Comparison of ENCODE assay signal across 29 mouse cellular contexts in the genomic region with DNA sequence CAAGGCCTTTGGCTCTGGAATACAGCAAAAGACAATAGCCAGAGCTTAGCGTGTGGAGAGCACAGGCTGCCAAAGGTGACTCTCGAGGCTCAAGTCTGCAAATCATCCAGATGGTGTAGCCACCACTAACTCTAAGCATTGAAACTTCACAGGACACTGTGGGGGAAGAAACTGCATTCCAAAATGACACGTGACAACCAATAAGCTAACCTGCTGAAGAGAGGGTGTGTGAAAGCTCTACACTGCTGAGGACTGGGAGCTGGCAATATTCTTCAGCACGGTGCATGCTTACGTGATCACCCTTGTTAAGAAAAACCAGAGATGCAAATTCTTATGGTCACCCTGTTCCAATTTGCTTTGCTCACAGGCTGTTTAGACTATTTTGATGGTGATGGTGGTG. TPM values are rescaled to one million over a fixed set of nuclear protein-coding genes. Genes with fewer than 3 reads are reported as not detected.
DNase-seq lines count a peak whose midpoint lies in the region; ATAC-seq and TF ChIP-seq lines count a peak whose summit lies in the region.
"Had no signal": no experiment of that assay in that cellular context is flagged by ENCODE, and none has a peak within 500 bp of the region (broad histone marks: within the 10 kb centered on the region; RNA-seq: fewer than 3 reads in every experiment).

No protein-coding gene starts in this region.

- no peak for TF ChIP-seq CTCF in liver, adult 2 months (IDR thresholded peaks at IDR 0.05; ENCODE audit: low read depth, low read length)
- TF ChIP-seq CTCF in lung, postnatal 0 days (IDR thresholded peaks at IDR 0.05) = no peak

- H3K9ac ChIP-seq in liver, adult 2 months (ENCODE audit: low read depth, low read length) = peak overlapping the region; percentile 37; the same call in 1 of the 2 replicates
- no peak overlapping the region for H3K9ac ChIP-seq in lung, embryonic 15.5 days
- H3K9ac ChIP-seq in lung, postnatal 0 days (replicated peaks; ENCODE audit: low read depth) = no peak overlapping the region
- H3K9ac ChIP-seq: embryonic facial prominence, embryonic 12.5 days; embryonic facial prominence, embryonic 15.5 days; forebrain, postnatal 0 days; hindbrain, embryonic 12.5 days had no signal

- no peak overlapping the region for H3K4me2 ChIP-seq in lung, embryonic 15.5 days
- no peak overlapping the region for H3K4me2 ChIP-seq in lung, postnatal 0 days (replicated peaks; ENCODE audit: low read depth, low read length)
- H3K4me2 ChIP-seq: embryonic facial prominence, embryonic 12.5 days; embryonic facial prominence, embryonic 15.5 days; heart, embryonic 11.5 days; hindbrain, embryonic 12.5 days had no signal

- no peaks in the 10 kb centered on the region for H3K9me3 ChIP-seq in lung, embryonic 15.5 days
- H3K9me3 ChIP-seq in lung, postnatal 0 days (ENCODE audit: low read length) = no peaks in the 10 kb centered on the region
- H3K9me3 ChIP-seq: embryonic facial prominence, embryonic 12.5 days; embryonic facial prominence, embryonic 15.5 days; hindbrain, embryonic 12.5 days had no signal

- no peak overlapping the region for H3K4me3 ChIP-seq in liver, adult 2 months (ENCODE audit: insufficient read depth, low read depth, low read length)
- no peak overlapping the region for H3K4me3 ChIP-seq in lung, embryonic 15.5 days
- no peak overlapping the region for H3K4me3 ChIP-seq in lung, postnatal 0 days (ENCODE audit: low read depth, low read length)
- H3K4me3 ChIP-seq: embryonic facial prominence, embryonic 12.5 days; embryonic facial prominence, embryonic 15.5 days; gastrocnemius, adult 2 months; hindbrain, embryonic 12.5 days had no signal

- ATAC-seq in lung, embryonic 15.5 days (ENCODE audit: borderline replicate concordance, extremely low read depth, low FRiP score, low TSS enrichment) = peak; percentile 58; the same call in 1 of the 2 replicates
- ATAC-seq in lung, postnatal 0 days = peak; percentile 89
- ATAC-seq: forebrain, embryonic 14.5 days; forebrain, postnatal 0 days; Patski had no signal

- WGBS in liver, adult 2 months = 29% methylated on average over 5 of the region's 5 CpGs
- 77% methylated on average over 5 of the region's 5 CpGs for WGBS in lung, embryonic 15.5 days
- WGBS in lung, postnatal 0 days = 55% methylated on average over 5 of the region's 5 CpGs

- H3K27me3 ChIP-seq in liver, adult 2 months (ENCODE audit: control insufficient read depth, insufficient read depth, low read length) = no peaks in the 10 kb centered on the region
- H3K27me3 ChIP-seq in lung, embryonic 15.5 days = no peaks in the 10 kb centered on the region
- no peaks in the 10 kb centered on the region for H3K27me3 ChIP-seq in lung, postnatal 0 days (replicated peaks; ENCODE audit: insufficient read depth, low read length)
- H3K27me3 ChIP-seq: CH12.LX; embryonic facial prominence, embryonic 12.5 days; embryonic facial prominence, embryonic 15.5 days; hindbrain, embryonic 12.5 days; Patski had no signal

- no peak for TF ChIP-seq EP300 in lung, postnatal 0 days (IDR thresholded peaks at IDR 0.05)

- TF ChIP-seq POLR2A in liver, adult 2 months (IDR thresholded peaks at IDR 0.05; ENCODE audit: extremely low read depth, insufficient read depth, low read length) = no peak

- peaks cover 23% of the 10 kb centered on the region for H3K4me1 ChIP-seq in liver, adult 2 months (ENCODE audit: control insufficient read depth, insufficient read depth, low read length)
- H3K4me1 ChIP-seq in lung, embryonic 15.5 days = no peaks in the 10 kb centered on the region
- H3K4me1 ChIP-seq in lung, postnatal 0 days (ENCODE audit: insufficient read depth, low read depth, low read length) = no peaks in the 10 kb centered on the region
- H3K4me1 ChIP-seq: embryonic facial prominence, embryonic 12.5 days; embryonic facial prominence, embryonic 15.5 days; hindbrain, embryonic 12.5 days had no signal

- H3K27ac ChIP-seq in liver, adult 2 months (replicated peaks; ENCODE audit: insufficient read depth, low read depth, low read length) = peak overlapping the region; percentile 93
- peak overlapping the region; percentile 74; the same call in 1 of the 2 replicates for H3K27ac ChIP-seq in lung, embryonic 15.5 days
- peak overlapping the region; percentile 78 for H3K27ac ChIP-seq in lung, postnatal 0 days (ENCODE audit: low read length)
- H3K27ac ChIP-seq: embryonic facial prominence, embryonic 12.5 days; embryonic facial prominence, embryonic 15.5 days; hindbrain, embryonic 12.5 days had no signal

- H3K79me2 ChIP-seq in liver, adult 2 months (ENCODE audit: control insufficient read depth, insufficient read depth, low read length) = peaks cover 4% of the 10 kb centered on the region; the same call in 1 of the 2 replicates

- peaks cover 2% of the 10 kb centered on the region; the same call in 1 of the 2 replicates for H3K36me3 ChIP-seq in liver, adult 2 months (ENCODE audit: control insufficient read depth, insufficient read depth, low read length)
- H3K36me3 ChIP-seq in lung, embryonic 15.5 days = no peaks in the 10 kb centered on the region
- H3K36me3 ChIP-seq in lung, postnatal 0 days (ENCODE audit: insufficient read depth, low read length) = no peaks in the 10 kb centered on the region
- H3K36me3 ChIP-seq: embryonic facial prominence, embryonic 12.5 days; embryonic facial prominence, embryonic 15.5 days; G1E; hindbrain, embryonic 12.5 days had no signal

- no peak for DNase-seq in liver, adult 2 months (ENCODE audit: extremely low read depth, low read depth, low spot score)
- no peak for DNase-seq in liver
- DNase-seq in lung, adult 18-20 months = peak; percentile 7 to 25
- no peak for DNase-seq in lung, postnatal 10 days
- DNase-seq in lung, postnatal 0 days (ENCODE audit: low spot score) = peak; percentile 81
- no peak for DNase-seq in layer of hippocampus, postnatal 14 days (ENCODE audit: low spot score in 2 of 2)
- no peak for DNase-seq in urinary bladder, adult 2 months (ENCODE audit: low spot score)
- DNase-seq: adrenal gland, postnatal 10 days; adrenal gland, postnatal 36 days; B cell, adult 2 months; cerebellum, adult 18-20 months; cerebellum, adult 9-10 months; cerebellum, postnatal 14 days; forebrain, postnatal 0 days; gastrocnemius, adult 2 months; gastrocnemius, postnatal 14 days; heart, adult 11 months had no signal

RNA-seq across cellular contexts. Expression of gene Grem2, which starts 13.4 kb away (rescaled TPM):
- total RNA-seq in liver, adult 2 months (2014; rRNA removed) = 10.0 and 11.6 TPM in 2 replicates
- polyA plus RNA-seq in liver, adult 2 months (2012; rRNA removed) = 0.96 and 2.3 TPM in 2 replicates
- 1.6 and 1.8 TPM in 2 replicates for polyA plus RNA-seq in lung, embryonic 15.5 days (2015; fragmentation: Nextera tagmentation; extraction: Ambion mirVana)
- polyA plus RNA-seq in lung, postnatal 0 days (2015; fragmentation: Nextera tagmentation; extraction: Ambion mirVana) = 2.7 and 3.0 TPM in 2 replicates
- 10 to 100 TPM; 10.8 to 12.7 TPM for total RNA-seq in layer of hippocampus, postnatal 14 days (2021)
- 17.1 and 18.9 TPM in 2 replicates for polyA plus RNA-seq in urinary bladder, adult 2 months (2012; rRNA removed)
- total RNA-seq: CH12.LX; hematopoietic stem cell, adult 5-6 weeks had no signal
- polyA plus RNA-seq: G1E; heart, embryonic 14.5 days; heart, postnatal 0 days; Patski had no signal

Comparison
In these comparisons a context has a peak if more than half of its experiments do, and no peak if none do; other contexts are left out.
1. DNase-seq: peak in lung, adult 18-20 months (2 of 2) and lung, postnatal 0 days (single experiment); none in liver, adult 2 months (single experiment), liver (single experiment), lung, postnatal 10 days (single experiment), layer of hippocampus, postnatal 14 days (0 of 2) and urinary bladder, adult 2 months (single experiment).
2. Peak in every context shown above with its lines, with median percentiles within 50 percentile points of each other: H3K27ac ChIP-seq.